Mouse (Mus musculus) B cell, adult 2 months (primary cell): ENCODE results near the gene Pwwp2a.

Source experiments
- DNase-seq, 2 experiments: peaks; one replicate each; pipeline ENCODE4 v3.0.0; 2022

Pwwp2a gene

GRCm38 (mm10) chr11:43727796-43728195 is 46.0 kb downstream of the Pwwp2a start:
- DNase-seq = no peak

GRCm38 (mm10) chr11:43728737-43729301 is 47.0 kb downstream of the Pwwp2a start:
- no peak for DNase-seq

- peak; percentile 93 to 94 for DNase-seq
Measured at GRCm38 (mm10) chr11:43747233-43748226, 65.7 kb downstream of the Pwwp2a start, which contains the start of gene Ttc1. Gene Ttc1 (minus strand): TSS chr11:43748008.

GRCm38 (mm10) chr11:43751542-43751941 is 69.7 kb downstream of the Pwwp2a start:
- DNase-seq = no peak

GRCm38 (mm10) chr11:43754568-43754967 is 72.8 kb downstream of the Pwwp2a start:
- DNase-seq = no peak

- peak; percentile 40 to 43 for DNase-seq
Measured at GRCm38 (mm10) chr11:43755411-43755810, 73.6 kb downstream of the Pwwp2a start.

GRCm38 (mm10) chr11:43758436-43758835 is 76.6 kb downstream of the Pwwp2a start:
- no peak for DNase-seq

- peak; percentile 84 for DNase-seq
Measured at GRCm38 (mm10) chr11:43766922-43767648, 85.3 kb downstream of the Pwwp2a start.

GRCm38 (mm10) chr11:43767749-43768148 is 86.0 kb downstream of the Pwwp2a start:
- no peak for DNase-seq

GRCm38 (mm10) chr11:43770110-43770509 is 88.3 kb downstream of the Pwwp2a start:
- DNase-seq = no peak
